Mouse (Mus musculus) MEL (cell line): ENCODE data around the gene Sh2b3. TPM values are rescaled to one million over a fixed set of nuclear protein-coding genes. Genes with fewer than 3 reads are reported as not detected.
A peak's percentile ranks its signal among the peaks of the same experiment; 100 is the strongest.

Experiments
- DNase-seq: peaks from one replicate; pipeline ENCODE4 v3.0.0; 2011; ENCODE audit warnings: low read depth, low spot score
- H3K27ac ChIP-seq: 2 replicates; pipeline ENCODE4 v1.5.1; 2012; ENCODE audit warnings: low read depth, mild to moderate bottlenecking, control low read depth, low read length, moderate library complexity; ENCODE audit not compliant: control insufficient read depth
- H3K27me3 ChIP-seq, 2 experiments: fragments of 150-350 bp in 1 of 2; sonication (generic) in 1 of 2; 2 replicates each; pipeline ENCODE4 v1.6.1; 2012; ENCODE audit warnings: low read length in 2 of 2, mild to moderate bottlenecking in 2 of 2, improper control_type of control experiment in 1 of 2, moderate library complexity in 1 of 2; ENCODE audit not compliant: insufficient read depth in 2 of 2, control insufficient read depth in 1 of 2
- H3K36me3 ChIP-seq, 2 experiments: 2 replicates each; pipeline ENCODE4 v1.6.1; 2012 to 2014; ENCODE audit warnings: low read length in 2 of 2, improper control_type of control experiment in 1 of 2, inconsistent platforms in 1 of 2, mild to moderate bottlenecking in 1 of 2; ENCODE audit not compliant: insufficient read depth in 2 of 2, control insufficient read depth in 1 of 2
- H3K4me1 ChIP-seq, 2 experiments: fragments of 150-350 bp in 1 of 2; sonication (generic) in 1 of 2; 2 replicates each; pipeline ENCODE4 v1.6.1; 2012; ENCODE audit warnings: low read length in 2 of 2, improper control_type of control experiment in 1 of 2, mild to moderate bottlenecking in 1 of 2; ENCODE audit not compliant: insufficient read depth in 2 of 2, control insufficient read depth in 1 of 2
- H3K4me3 ChIP-seq, 2 experiments: fragments of 150-350 bp in 1 of 2; sonication (generic) in 1 of 2; 2 replicates each; pipeline ENCODE4 v1.5.1; 2012; ENCODE audit warnings: low read depth in 2 of 2, low read length in 2 of 2, mild to moderate bottlenecking in 2 of 2, moderate library complexity in 2 of 2, control low read depth in 1 of 2, improper control_type of control experiment in 1 of 2; ENCODE audit not compliant: control insufficient read depth in 1 of 2, insufficient read depth in 1 of 2
- H3K79me2 ChIP-seq: 2 replicates; pipeline ENCODE4 v1.6.1; 2012; ENCODE audit warnings: mild to moderate bottlenecking, low read length, moderate library complexity; ENCODE audit not compliant: control insufficient read depth, poor library complexity, insufficient read depth
- H3K9ac ChIP-seq: 2 replicates; pipeline ENCODE4 v1.6.1; 2012; ENCODE audit warnings: low read depth, mild to moderate bottlenecking, control low read depth, low read length, moderate library complexity; ENCODE audit not compliant: control insufficient read depth, poor library complexity, severe bottlenecking
- H3K9me3 ChIP-seq: fragments of 150-350 bp; sonication (generic); replicated peaks from 2 replicates; pipeline ENCODE4 v1.6.1; 2012; ENCODE audit warnings: mild to moderate bottlenecking, low read length, improper control_type of control experiment, moderate library complexity; ENCODE audit not compliant: insufficient read depth
- BHLHE40 ChIP-seq: IDR thresholded peaks from 2 replicates; pipeline ENCODE4 v1.6.1; 2012; ENCODE audit warnings: low read depth, mild to moderate bottlenecking, inconsistent platforms, low read length, improper control_type of control experiment, borderline replicate concordance
- CTCF ChIP-seq, 3 experiments: IDR thresholded peaks in 2 of 3; conservative IDR thresholded peaks in 1 of 3; 2 replicates each; pipeline ENCODE4 v1.5.1; 2011 to 2012; ENCODE audit warnings: low read length in 3 of 3, low read depth in 2 of 3, mild to moderate bottlenecking in 2 of 3, improper control_type of control experiment in 1 of 3, inconsistent platforms in 1 of 3, mixed read lengths in 1 of 3, moderate library complexity in 1 of 3; ENCODE audit not compliant: control insufficient read depth in 1 of 3, insufficient read depth in 1 of 3, poor library complexity in 1 of 3, severe bottlenecking in 1 of 3
- ELF1 ChIP-seq: IDR thresholded peaks from 2 replicates; pipeline ENCODE4 v1.6.1; 2014; ENCODE audit warnings: low read depth, mild to moderate bottlenecking, inconsistent platforms, low read length, improper control_type of control experiment, moderate library complexity
- EP300 ChIP-seq, 2 experiments: IDR thresholded peaks; 2 replicates each; pipeline ENCODE4 v1.6.1; 2011; ENCODE audit warnings: improper control_type of control experiment in 2 of 2, low read length in 2 of 2, low read depth in 1 of 2, mild to moderate bottlenecking in 1 of 2
- GABPA ChIP-seq: IDR thresholded peaks from 2 replicates; pipeline ENCODE4 v1.6.1; 2012; ENCODE audit warnings: low read depth, mild to moderate bottlenecking, inconsistent platforms, low read length, improper control_type of control experiment, moderate library complexity
- KAT2A ChIP-seq: conservative IDR thresholded peaks from 2 replicates; pipeline ENCODE4 v1.6.1; 2012; ENCODE audit warnings: low read depth, low read length, improper control_type of control experiment, inconsistent platforms
- MAX ChIP-seq: IDR thresholded peaks from 2 replicates; pipeline ENCODE4 v1.6.1; 2011; ENCODE audit warnings: low read length, improper control_type of control experiment
- MAZ ChIP-seq: IDR thresholded peaks from 2 replicates; pipeline ENCODE4 v1.6.1; 2012; ENCODE audit warnings: low read depth, mild to moderate bottlenecking, inconsistent platforms, low read length, improper control_type of control experiment
- MXI1 ChIP-seq: IDR thresholded peaks from 2 replicates; pipeline ENCODE4 v1.6.1; 2011; ENCODE audit warnings: mild to moderate bottlenecking, low read depth, low read length, improper control_type of control experiment
- MYB ChIP-seq: IDR thresholded peaks from 2 replicates; pipeline ENCODE4 v1.6.1; 2011; ENCODE audit warnings: mild to moderate bottlenecking, low read depth, low read length, improper control_type of control experiment
- POLR2A ChIP-seq, 2 experiments: IDR thresholded peaks; 2 replicates each; pipeline ENCODE4 v1.6.1; 2011 to 2012; ENCODE audit warnings: low read length in 2 of 2, mild to moderate bottlenecking in 2 of 2, control low read depth in 1 of 2, improper control_type of control experiment in 1 of 2, low read depth in 1 of 2, moderate library complexity in 1 of 2; ENCODE audit not compliant: control insufficient read depth in 1 of 2, insufficient read depth in 1 of 2, poor library complexity in 1 of 2
- POLR2AphosphoS2 ChIP-seq: IDR thresholded peaks from 2 replicates; pipeline ENCODE4 v1.6.1; 2011; ENCODE audit warnings: low read length, improper control_type of control experiment
- POLR2AphosphoS5 ChIP-seq: IDR thresholded peaks from 2 replicates; pipeline ENCODE4 v1.6.1; 2012; ENCODE audit warnings: low read depth, borderline replicate concordance, mild to moderate bottlenecking, inconsistent platforms, low read length, moderate library complexity, mixed read lengths
- SIN3A ChIP-seq: IDR thresholded peaks from 2 replicates; pipeline ENCODE4 v1.6.1; 2012; ENCODE audit warnings: low read length, improper control_type of control experiment, inconsistent platforms
- SMC3 ChIP-seq: IDR thresholded peaks from 2 replicates; pipeline ENCODE4 v1.6.1; 2011; ENCODE audit warnings: low read depth, low read length, improper control_type of control experiment
- TAL1 ChIP-seq: IDR thresholded peaks from 2 replicates; pipeline ENCODE4 v1.6.1; 2012; ENCODE audit warnings: mild to moderate bottlenecking, inconsistent platforms, low read length, moderate library complexity, mixed read lengths
- TCF12 ChIP-seq: IDR thresholded peaks from 2 replicates; pipeline ENCODE4 v1.6.1; 2014; ENCODE audit warnings: low read depth, mild to moderate bottlenecking, inconsistent platforms, low read length, improper control_type of control experiment, moderate library complexity
- UBTF ChIP-seq: IDR thresholded peaks from 2 replicates; pipeline ENCODE4 v1.6.1; 2012; ENCODE audit warnings: low read depth, mild to moderate bottlenecking, inconsistent platforms, low read length, improper control_type of control experiment, moderate library complexity, borderline replicate concordance; ENCODE audit not compliant: insufficient read depth
- USF1 ChIP-seq: IDR thresholded peaks from 2 replicates; pipeline ENCODE4 v1.6.1; 2014; ENCODE audit warnings: low read depth, mild to moderate bottlenecking, inconsistent platforms, low read length, improper control_type of control experiment, moderate library complexity
- USF2 ChIP-seq, 2 experiments: IDR thresholded peaks; 2 replicates each; pipeline ENCODE4 v1.6.1; 2011 to 2012; ENCODE audit warnings: improper control_type of control experiment in 2 of 2, low read length in 2 of 2, borderline replicate concordance in 1 of 2, inconsistent platforms in 1 of 2, low read depth in 1 of 2, mild to moderate bottlenecking in 1 of 2; ENCODE audit not compliant: insufficient read depth in 1 of 2
- ZC3H11A ChIP-seq: IDR thresholded peaks from 2 replicates; pipeline ENCODE4 v1.6.1; 2012; ENCODE audit warnings: low read depth, mild to moderate bottlenecking, inconsistent platforms, low read length, improper control_type of control experiment
- ZKSCAN1 ChIP-seq: IDR thresholded peaks from 2 replicates; pipeline ENCODE4 v1.6.1; 2012; ENCODE audit warnings: low read depth, mild to moderate bottlenecking, inconsistent platforms, low read length, improper control_type of control experiment, moderate library complexity
- ZMIZ1 ChIP-seq: IDR thresholded peaks from 2 replicates; pipeline ENCODE4 v1.6.1; 2012; ENCODE audit warnings: low read depth, mild to moderate bottlenecking, inconsistent platforms, low read length, improper control_type of control experiment, moderate library complexity
- polyA plus RNA-seq, 2 experiments: library from polyadenylated mRNA; stranded (reverse) in 1 of 2; unstranded in 1 of 2; fragments of >175 nt in 1 of 2; fragments of >200 nt in 1 of 2; gene quantifications; 2 replicates each; pipeline versions ENCODE4 v1.2.1 to v1.2.4; 2012; ENCODE audit warnings: low replicate concordance in 2 of 2, low read depth in 1 of 2; ENCODE audit not compliant: insufficient read length in 2 of 2, insufficient read depth in 1 of 2, missing spikeins in 1 of 2
- total RNA-seq: library from RNA; depleted of rRNA; stranded (reverse); fragments of 300-350 nt; gene quantifications from 2 replicates; pipeline ENCODE4 v1.2.3, GENCODE M21; 2012

The Sh2b3 gene
- total and polyA plus RNA-seq, 3 experiments, result 14.0 to 43.2 TPM; not detected in 1

- H3K9me3 ChIP-seq, result no peaks in the 10 kb centered on the region
- no peaks in the 10 kb centered on the region for H3K27me3 ChIP-seq
- peak overlapping the region; percentile 70 to 93 for H3K4me3 ChIP-seq
- TF ChIP-seq ZMIZ1 (no peak), MYB (no peak), CTCF (IDR thresholded peaks at IDR 0.05 in 2 of 3, conservative IDR thresholded peaks at IDR 0.05 in 1 of 3; ENCODE audit: control insufficient read depth in 1 of 3, insufficient read depth in 1 of 3, low read depth in 2 of 3, low read length in 3 of 3, poor library complexity in 1 of 3, severe bottlenecking in 1 of 3) (no peak), MXI1 (no peak), UBTF (no peak), SIN3A (peak; percentile 31; the same call in 1 of the 2 replicates), POLR2AphosphoS5 (no peak), MAX (0 out of 2 replicates have a peak, but pooled peaks have one; percentile 23), POLR2A (IDR thresholded peaks at IDR 0.05; ENCODE audit: control insufficient read depth in 1 of 2, insufficient read depth in 1 of 2, low read depth in 1 of 2, low read length in 2 of 2, poor library complexity in 1 of 2) (no peak), USF2 (IDR thresholded peaks at IDR 0.05; ENCODE audit: borderline replicate concordance in 1 of 2, insufficient read depth in 1 of 2, low read depth in 1 of 2, low read length in 2 of 2) (no peak), TCF12 (no peak), ZKSCAN1 (no peak), USF1 (no peak), GABPA (no peak), TAL1 (no peak), ZC3H11A (no peak), ELF1 (peak; percentile 7; the same call in 1 of the 2 replicates), POLR2AphosphoS2 (no peak), KAT2A (no peak), MAZ (no peak), EP300 (IDR thresholded peaks at IDR 0.05; ENCODE audit: low read depth in 1 of 2, low read length in 2 of 2) (no peak), BHLHE40 (no peak), SMC3 (no peak)
- TF ChIP-seq, all 39 proteins: peak for 3
- H3K27ac ChIP-seq, result peak overlapping the region; percentile 72
- H3K9ac ChIP-seq, result peak overlapping the region; percentile 99
- peaks cover 0 to 19% of the 10 kb centered on the region in 2 experiments; a peak in 2 of 4 replicates for H3K36me3 ChIP-seq
- peaks cover 0 to 26% of the 10 kb centered on the region in 2 experiments; a peak in 3 of 4 replicates for H3K4me1 ChIP-seq
- H3K79me2 ChIP-seq, result peaks cover 55% of the 10 kb centered on the region
- DNase-seq, result peak; percentile 76
Measured at GRCm38 (mm10) chr5:121835949-121836691, 1.3 kb downstream of the Sh2b3 start.
